Mouse (Mus musculus) spleen, adult 2 months (tissue): Measurements from ENCODE around the gene Asna1. TPM values are rescaled to one million over a fixed set of nuclear protein-coding genes. Genes with fewer than 3 reads are reported as not detected.

Experiments
- DNase-seq, 2 experiments: peaks; one replicate each; pipeline versions ENCODE4 v3.0.0 to v3.0.0-alpha.2; 2012 to 2021; ENCODE audit warnings: low spot score in 2 of 2, low read depth in 1 of 2
- H3K27ac ChIP-seq: fragments of 200-500 bp; 2 replicates; pipeline ENCODE4 v1.5.1; 2012; ENCODE audit warnings: low read length, inconsistent platforms; ENCODE audit not compliant: insufficient read depth
- H3K27me3 ChIP-seq: fragments of 200-500 bp; 2 replicates; pipeline ENCODE4 v1.6.1; 2012; ENCODE audit warnings: mild to moderate bottlenecking, moderate library complexity, low read length, inconsistent platforms; ENCODE audit not compliant: control insufficient read depth, insufficient read depth
- H3K36me3 ChIP-seq: fragments of 200-500 bp; 2 replicates; pipeline ENCODE4 v1.6.1; 2012; ENCODE audit warnings: mild to moderate bottlenecking, low read length, inconsistent platforms; ENCODE audit not compliant: control insufficient read depth, insufficient read depth
- H3K4me1 ChIP-seq: fragments of 200-500 bp; 2 replicates; pipeline ENCODE4 v1.6.1; 2011; ENCODE audit warnings: inconsistent platforms; ENCODE audit not compliant: control insufficient read depth, insufficient read depth, insufficient read length
- H3K4me3 ChIP-seq: fragments of 200-500 bp; 2 replicates; pipeline ENCODE4 v1.5.1; 2011; ENCODE audit warnings: mild to moderate bottlenecking, inconsistent platforms; ENCODE audit not compliant: insufficient read depth, insufficient read length; ENCODE audit errors: extremely low read depth
- CTCF ChIP-seq: fragments of 200-500 bp; IDR thresholded peaks from 2 replicates; pipeline ENCODE4 v1.5.1; 2011; ENCODE audit warnings: mild to moderate bottlenecking, inconsistent platforms; ENCODE audit not compliant: insufficient read depth, insufficient read length, insufficient replicate concordance; ENCODE audit errors: extremely low read depth
- POLR2A ChIP-seq: fragments of 200-500 bp; IDR thresholded peaks from 2 replicates; pipeline ENCODE4 v1.6.1; 2011; ENCODE audit warnings: low read depth, low read length, inconsistent platforms
- WGBS: fragments of 180-500 bp; shearing (Covaris S2); methylation state at CpG from one replicate; pipeline ENCODE4 v1.1.7; 2018; 5-methylcytosine and 5-hydroxymethylcytosine counted together
- polyA plus RNA-seq: library from polyadenylated mRNA; depleted of rRNA; stranded (reverse); fragments of >200 nt; gene quantifications from 2 replicates; pipeline ENCODE4 v1.2.3, GENCODE M21; 2012; rRNA removed

Asna1 gene
- 71.6 and 72.0 TPM in 2 replicates for polyA plus RNA-seq

- Histone ChIP-seq H3K36me3 (peaks cover 9% of the 10 kb centered on the region), H3K4me1 (peaks cover 12% of the 10 kb centered on the region; the same call in 1 of the 2 replicates), H3K27ac (peak within 1 kb of the TSS; percentile 83), H3K27me3 (no peaks in the 10 kb centered on the region), H3K4me3 (peak within 1 kb of the TSS; percentile 71)
- DNase-seq = peak; percentile 72 to 95
- TF ChIP-seq POLR2A (peak; percentile 19; the same call in 1 of the 2 replicates), CTCF (no peak)
- WGBS = under 1% methylated on average over 30 of the region's 30 CpGs
Measured at GRCm38 (mm10) chr8:85025098-85025932, at the start of gene Asna1. Asna1 (minus strand) TSS chr8:85025281.

GRCm38 (mm10) chr8:85074617-85075016 is 49.5 kb upstream of the Asna1 start:
- peaks cover 3% of the 10 kb centered on the region; the same call in 1 of the 2 replicates for H3K4me1 ChIP-seq
- TF ChIP-seq CTCF = no peak
- TF ChIP-seq POLR2A = no peak
- H3K36me3 ChIP-seq = peaks cover 22% of the 10 kb centered on the region
- H3K4me3 ChIP-seq = no peak overlapping the region
- no peak overlapping the region for H3K27ac ChIP-seq
- WGBS = 94% methylated on average over 10 of the region's 10 CpGs
- no peak for DNase-seq
- H3K27me3 ChIP-seq = no peaks in the 10 kb centered on the region

DNA sequence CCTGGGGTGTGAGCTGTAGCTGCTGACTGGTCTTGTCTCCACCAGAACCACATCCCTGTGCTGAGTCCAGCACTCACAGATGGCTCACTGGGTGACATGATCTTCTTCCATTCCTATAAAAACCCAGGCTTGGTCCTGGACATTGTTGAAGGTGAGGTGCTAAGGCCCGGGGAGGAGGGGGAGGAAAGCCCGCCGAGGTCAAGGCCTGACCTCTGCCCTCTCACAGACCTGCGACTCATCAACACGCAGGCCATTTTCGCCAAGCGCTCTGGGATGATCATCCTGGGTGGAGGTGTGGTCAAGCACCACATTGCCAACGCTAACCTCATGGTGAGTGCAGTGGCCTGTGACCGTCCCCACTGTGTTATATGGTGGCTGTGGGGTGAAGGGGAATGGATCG is 49.1 kb upstream of the Asna1 start:
- no peaks in the 10 kb centered on the region for H3K27me3 ChIP-seq
- peaks cover 22% of the 10 kb centered on the region for H3K36me3 ChIP-seq
- WGBS = 88% methylated on average over 10 of the region's 10 CpGs
- no peak overlapping the region for H3K4me3 ChIP-seq
- TF ChIP-seq POLR2A (no peak), CTCF (no peak)
- no peak for DNase-seq
- H3K4me1 ChIP-seq = peaks cover 3% of the 10 kb centered on the region; the same call in 1 of the 2 replicates
- H3K27ac ChIP-seq = no peak overlapping the region

- Histone ChIP-seq H3K27ac (no peak overlapping the region), H3K27me3 (no peaks in the 10 kb centered on the region), H3K36me3 (peaks cover 22% of the 10 kb centered on the region), H3K4me1 (peaks cover 3% of the 10 kb centered on the region; the same call in 1 of the 2 replicates), H3K4me3 (no peak overlapping the region)
- no peak for DNase-seq
- TF ChIP-seq POLR2A (no peak), CTCF (no peak)
- WGBS = 93% methylated on average over 15 of the region's 15 CpGs
Measured at GRCm38 (mm10) chr8:85073041-85073612, 48.0 kb upstream of the Asna1 start.

- DNase-seq = no peak
- 43% methylated on average over 9 of the region's 9 CpGs for WGBS
- Histone ChIP-seq H3K36me3 (peaks cover 22% of the 10 kb centered on the region), H3K4me3 (peak overlapping the region; percentile 97), H3K27ac (peak overlapping the region; percentile 98; the same call in 1 of the 2 replicates), H3K27me3 (no peaks in the 10 kb centered on the region), H3K4me1 (peaks cover 3% of the 10 kb centered on the region; the same call in 1 of the 2 replicates)
- no peak for TF ChIP-seq POLR2A
- no peak for TF ChIP-seq CTCF
Measured at GRCm38 (mm10) chr8:85072364-85072929, 47.4 kb upstream of the Asna1 start.

DNA sequence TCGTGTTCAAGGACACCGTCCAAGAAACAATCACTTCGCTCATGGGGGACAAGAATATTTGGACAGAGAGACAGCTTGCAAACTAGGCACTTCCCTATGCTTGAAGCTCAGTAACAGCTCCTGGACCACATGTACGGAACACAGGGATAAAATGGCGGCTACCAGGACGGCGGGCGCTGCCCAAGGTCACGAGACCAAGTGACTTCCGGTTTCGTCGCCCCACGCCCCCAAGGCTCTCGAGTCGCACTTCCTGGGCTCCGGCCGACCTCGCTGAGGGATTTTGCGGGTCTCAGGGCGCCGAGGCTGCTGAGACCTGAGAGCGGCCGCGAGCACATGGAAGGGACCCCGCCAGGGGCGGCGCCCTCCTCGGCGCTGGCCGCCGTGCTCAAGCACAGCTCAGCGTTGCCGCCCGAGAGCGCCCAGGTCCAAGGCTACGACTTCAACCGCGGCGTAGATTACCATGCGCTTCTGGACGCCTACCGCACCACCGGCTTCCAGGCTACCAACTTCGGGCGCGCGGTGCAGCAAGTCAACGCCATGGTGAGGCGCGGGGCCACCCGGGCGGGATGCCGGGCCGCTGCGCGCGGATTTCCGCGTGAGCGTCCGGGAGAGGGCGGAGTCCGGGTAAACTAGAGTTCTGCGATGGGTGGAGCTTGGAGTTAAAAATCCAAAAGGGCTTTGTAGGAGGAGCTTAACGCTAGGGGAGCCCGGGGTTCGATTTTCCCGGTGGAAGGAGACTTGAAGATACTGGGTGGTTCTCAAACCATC is 46.6 kb upstream of the Asna1 start, which contains the start of gene Dhps:
Gene Dhps (plus strand): TSS at position 244 of the 768 bp plus-strand sequence.
- Histone ChIP-seq H3K4me1 (peaks cover 3% of the 10 kb centered on the region; the same call in 1 of the 2 replicates), H3K27ac (peak within 1 kb of the TSS; percentile 98), H3K36me3 (peaks cover 22% of the 10 kb centered on the region), H3K4me3 (peak within 1 kb of the TSS; percentile 97), H3K27me3 (no peaks in the 10 kb centered on the region)
- TF ChIP-seq POLR2A (peak; percentile 87), CTCF (no peak)
- WGBS = under 1% methylated on average over 68 of the region's 68 CpGs
- DNase-seq = peak; percentile 80 to 88
